Mouse (Mus musculus) hindlimb bud, embryonic 11.5 days (tissue): ENCODE data around the gene Lrrc37a.

Source experiments
- DNase-seq: peaks from one replicate; pipeline ENCODE4 v3.0.0-alpha.2; 2012; ENCODE audit warnings: low read depth, low spot score; ENCODE audit errors: extremely low spot score

Gene Lrrc37a

GRCm38 (mm10) chr11:103402198-103402597, 102.2 kb downstream of the Lrrc37a start:
- no peak for DNase-seq
